Mouse (Mus musculus): ENCODE measurements around the gene Cntnap1. TPM values are rescaled to one million over a fixed set of nuclear protein-coding genes. Genes with fewer than 3 reads are reported as not detected.
A peak's percentile ranks its signal among the peaks of the same experiment; 100 is the strongest.
"Not testable (repeated sequence)": the region's sequence is repeated elsewhere in the genome, so short reads cannot be mapped to it uniquely, and the experiment has no call there.

Cntnap1 gene
- polyA plus RNA-seq, 1 experiment from 2014 or later: 0.12 TPM

- Histone ChIP-seq H3K27me3 (peaks cover 43% of the 10 kb centered on the region), H3K4me1 (replicated peaks) (peaks cover 12% of the 10 kb centered on the region), H3K27ac (no peak overlapping the region), H3K9me3 (replicated peaks) (no peaks in the 10 kb centered on the region), H3K9ac (no peak overlapping the region), H3K4me2 (no peak overlapping the region), H3K4me3 (replicated peaks) (no peak overlapping the region), H3K36me3 (no peaks in the 10 kb centered on the region)
- WGBS (ENCODE audit: insufficient replicate concordance): 81% methylated on average over 1 of the region's 1 CpGs
- no peak for ATAC-seq (ENCODE audit: low read depth)
- DNase-seq: no peak
These were observed 17.5 kb upstream of the Cntnap1 start for GRCm38 (mm10) chr11:101152825-101153224.

GRCm38 (mm10) chr11:101154648-101155047, 15.7 kb upstream of the Cntnap1 start:
- no peak overlapping the region for H3K4me2 ChIP-seq
- H3K4me3 ChIP-seq (replicated peaks): no peak overlapping the region
- H3K4me1 ChIP-seq (replicated peaks): peaks cover 8% of the 10 kb centered on the region
- H3K27ac ChIP-seq: no peak overlapping the region
- DNase-seq: no peak
- H3K36me3 ChIP-seq: no peaks in the 10 kb centered on the region
- H3K9ac ChIP-seq: no peak overlapping the region
- H3K9me3 ChIP-seq (replicated peaks): no peaks in the 10 kb centered on the region
- no peak for ATAC-seq (ENCODE audit: low read depth)
- peaks cover 54% of the 10 kb centered on the region for H3K27me3 ChIP-seq

DNA sequence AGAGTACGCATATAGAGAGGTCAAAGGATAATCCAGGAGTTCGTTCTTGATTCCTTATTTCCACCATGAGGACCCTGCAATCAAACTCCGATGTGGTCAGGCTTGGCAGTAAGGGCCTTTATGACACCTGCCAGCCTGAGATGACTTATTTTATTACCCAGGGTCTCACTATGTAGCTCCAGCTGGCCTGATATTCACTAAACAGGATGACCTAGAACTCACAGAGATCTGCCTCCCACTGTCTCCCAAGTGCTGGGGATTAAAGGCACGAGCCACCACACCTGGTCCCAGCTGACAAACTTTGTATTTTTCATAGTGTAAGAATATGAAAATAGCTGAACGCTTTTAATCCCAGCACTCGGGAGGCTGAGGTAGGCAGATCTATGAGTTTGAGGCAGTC, 15.2 kb upstream of the Cntnap1 start:
- no peak overlapping the region for H3K4me2 ChIP-seq
- H3K9me3 ChIP-seq (replicated peaks): no peaks in the 10 kb centered on the region
- peaks cover 57% of the 10 kb centered on the region for H3K27me3 ChIP-seq
- no peaks in the 10 kb centered on the region for H3K36me3 ChIP-seq
- no peak overlapping the region for H3K27ac ChIP-seq
- H3K9ac ChIP-seq: no peak overlapping the region
- peaks cover 8% of the 10 kb centered on the region for H3K4me1 ChIP-seq (replicated peaks)
- no peak for DNase-seq
- 58% methylated on average over 6 of the region's 6 CpGs for WGBS (ENCODE audit: insufficient replicate concordance)
- ATAC-seq (ENCODE audit: low read depth): no peak
- no peak overlapping the region for H3K4me3 ChIP-seq (replicated peaks)

GRCm38 (mm10) chr11:101155728-101156371, 14.5 kb upstream of the Cntnap1 start, which contains the start of gene Tubg2:
Tubg2 (plus strand) TSS chr11:101155907.
- H3K27ac ChIP-seq: no peak within 1 kb of the TSS
- ATAC-seq (ENCODE audit: low read depth): no peak
- H3K9ac ChIP-seq: no peak within 1 kb of the TSS
- no peaks in the 10 kb centered on the region for H3K36me3 ChIP-seq
- H3K9me3 ChIP-seq (replicated peaks): no peaks in the 10 kb centered on the region
- peak within 1 kb of the TSS; percentile 38 for H3K4me3 ChIP-seq (replicated peaks)
- peaks cover 8% of the 10 kb centered on the region for H3K4me1 ChIP-seq (replicated peaks)
- 5% methylated on average over 36 of the region's 36 CpGs for WGBS (ENCODE audit: insufficient replicate concordance)
- H3K27me3 ChIP-seq: peaks cover 63% of the 10 kb centered on the region
- H3K4me2 ChIP-seq: peak within 1 kb of the TSS; percentile 59
- no peak for DNase-seq

DNA sequence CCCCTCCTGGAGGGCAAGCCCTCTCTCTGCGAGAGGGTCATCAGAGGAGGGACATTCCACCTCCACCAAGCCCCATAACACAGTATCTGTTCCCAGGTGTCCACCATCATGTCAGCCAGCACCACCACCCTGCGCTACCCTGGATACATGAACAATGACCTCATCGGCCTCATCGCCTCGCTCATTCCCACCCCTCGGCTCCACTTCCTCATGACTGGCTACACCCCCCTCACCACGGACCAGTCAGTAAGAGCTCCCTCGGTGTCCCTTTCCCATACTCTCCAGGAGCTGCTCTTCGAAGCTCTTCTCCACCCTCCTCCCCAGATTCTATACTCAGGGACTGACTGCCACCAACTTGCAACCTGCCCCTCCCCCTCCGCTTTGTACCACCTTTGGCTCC, 10.2 kb upstream of the Cntnap1 start:
- not testable (repeated sequence) for H3K4me3 ChIP-seq (replicated peaks); H3K9me3 ChIP-seq (replicated peaks); ATAC-seq (ENCODE audit: low read depth); H3K9ac ChIP-seq; H3K27ac ChIP-seq; DNase-seq; H3K36me3 ChIP-seq; H3K4me2 ChIP-seq
- WGBS (ENCODE audit: insufficient replicate concordance): 41% methylated on average over 8 of the region's 10 CpGs
- peaks cover 32% of the 10 kb centered on the region for H3K4me1 ChIP-seq (replicated peaks)
- H3K27me3 ChIP-seq: peaks cover 91% of the 10 kb centered on the region

- H3K27me3 ChIP-seq: peaks cover 91% of the 10 kb centered on the region
- not testable (repeated sequence) for ATAC-seq (ENCODE audit: low read depth); H3K9me3 ChIP-seq (replicated peaks); H3K27ac ChIP-seq; DNase-seq; H3K4me3 ChIP-seq (replicated peaks); H3K9ac ChIP-seq; H3K36me3 ChIP-seq; H3K4me2 ChIP-seq
- peaks cover 27% of the 10 kb centered on the region for H3K4me1 ChIP-seq (replicated peaks)
- 69% methylated on average over 8 of the region's 8 CpGs for WGBS (ENCODE audit: insufficient replicate concordance)
These were observed 9.3 kb upstream of the Cntnap1 start for GRCm38 (mm10) chr11:101160981-101161505.

DNA sequence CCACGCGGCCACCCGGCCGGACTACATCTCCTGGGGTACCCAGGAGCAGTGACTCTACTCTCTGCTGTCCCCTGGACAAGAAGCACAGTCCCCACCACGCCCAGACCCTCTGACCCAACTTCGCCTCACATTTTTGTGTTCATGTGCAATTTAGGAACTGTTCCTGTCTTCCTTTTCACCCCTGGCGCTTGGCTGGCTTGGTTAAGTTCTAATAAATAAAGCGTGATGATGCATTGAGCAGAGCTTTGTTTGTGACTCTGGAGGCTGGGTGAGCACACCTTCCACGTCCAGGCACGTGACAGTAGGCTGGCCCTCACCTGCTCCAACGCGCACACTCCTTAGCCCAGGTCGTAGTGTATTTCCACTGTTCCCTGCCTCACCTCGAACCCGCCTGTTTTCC, 8.8 kb upstream of the Cntnap1 start:
- no peaks in the 10 kb centered on the region for H3K9me3 ChIP-seq (replicated peaks)
- no peak for ATAC-seq (ENCODE audit: low read depth)
- DNase-seq: no peak
- H3K27ac ChIP-seq: no peak overlapping the region
- no peak overlapping the region for H3K9ac ChIP-seq
- 73% methylated on average over 15 of the region's 15 CpGs for WGBS (ENCODE audit: insufficient replicate concordance)
- no peak overlapping the region for H3K4me2 ChIP-seq
- peaks cover 91% of the 10 kb centered on the region for H3K27me3 ChIP-seq
- H3K4me1 ChIP-seq (replicated peaks): peaks cover 24% of the 10 kb centered on the region
- no peak overlapping the region for H3K4me3 ChIP-seq (replicated peaks)
- peaks cover 3% of the 10 kb centered on the region; the same call in 1 of the 2 replicates for H3K36me3 ChIP-seq

DNA sequence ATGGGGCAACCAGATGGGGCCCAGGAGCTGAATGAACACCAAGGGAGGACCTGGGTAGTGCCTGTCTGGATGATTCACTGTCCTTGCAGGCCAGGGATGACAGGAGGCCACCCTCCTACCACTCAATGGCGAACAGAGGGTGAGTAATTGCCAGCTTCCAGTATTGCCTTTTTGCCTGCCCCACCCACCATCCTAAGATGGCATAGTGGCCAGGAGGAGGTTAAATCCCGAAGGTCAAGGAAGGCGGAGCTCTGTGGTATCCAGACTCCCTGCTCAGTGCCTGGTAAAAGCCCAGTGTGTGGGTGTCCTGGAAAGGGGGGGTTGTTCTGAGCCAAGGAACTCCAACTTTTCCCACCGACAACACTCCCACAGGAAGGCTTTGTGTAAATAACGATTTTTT, 8.0 kb upstream of the Cntnap1 start:
- Histone ChIP-seq H3K27me3 (peaks cover 93% of the 10 kb centered on the region), H3K27ac (no peak overlapping the region), H3K9ac (no peak overlapping the region), H3K4me2 (no peak overlapping the region), H3K9me3 (replicated peaks) (no peaks in the 10 kb centered on the region), H3K36me3 (peaks cover 7% of the 10 kb centered on the region; the same call in 1 of the 2 replicates), H3K4me1 (replicated peaks) (peaks cover 24% of the 10 kb centered on the region), H3K4me3 (replicated peaks) (no peak overlapping the region)
- DNase-seq (no peak), ATAC-seq (ENCODE audit: low read depth) (no peak)
- 47% methylated on average over 5 of the region's 5 CpGs for WGBS (ENCODE audit: insufficient replicate concordance)

DNA sequence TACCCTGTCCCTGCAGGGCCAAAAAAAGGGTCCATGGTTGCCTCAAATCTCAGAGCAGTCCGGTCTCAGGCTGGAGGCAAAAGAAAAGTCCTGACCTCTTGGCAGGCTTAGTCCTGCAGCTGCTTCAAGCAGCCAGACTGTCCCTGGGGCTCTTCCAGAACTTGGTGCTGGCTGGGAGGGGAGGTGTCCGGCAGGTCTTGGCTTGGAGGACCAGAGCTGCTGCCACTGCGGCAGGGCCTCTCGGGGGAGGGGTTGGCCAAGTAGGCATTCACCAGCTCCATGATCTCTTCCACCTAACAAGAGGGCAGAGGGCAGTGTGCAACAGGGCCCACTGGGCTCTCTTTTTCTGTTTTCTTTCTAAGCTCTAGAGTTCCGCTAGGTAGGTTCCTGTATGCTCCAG, 7.6 kb upstream of the Cntnap1 start:
- no peak overlapping the region for H3K9ac ChIP-seq
- peaks cover 28% of the 10 kb centered on the region for H3K4me1 ChIP-seq (replicated peaks)
- no peak overlapping the region for H3K27ac ChIP-seq
- H3K27me3 ChIP-seq: peaks cover 93% of the 10 kb centered on the region
- no peak for DNase-seq
- H3K4me2 ChIP-seq: no peak overlapping the region
- ATAC-seq (ENCODE audit: low read depth): no peak
- 67% methylated on average over 5 of the region's 5 CpGs for WGBS (ENCODE audit: insufficient replicate concordance)
- no peak overlapping the region for H3K4me3 ChIP-seq (replicated peaks)
- H3K9me3 ChIP-seq (replicated peaks): no peaks in the 10 kb centered on the region
- H3K36me3 ChIP-seq: peaks cover 12% of the 10 kb centered on the region; the same call in 1 of the 2 replicates

DNA sequence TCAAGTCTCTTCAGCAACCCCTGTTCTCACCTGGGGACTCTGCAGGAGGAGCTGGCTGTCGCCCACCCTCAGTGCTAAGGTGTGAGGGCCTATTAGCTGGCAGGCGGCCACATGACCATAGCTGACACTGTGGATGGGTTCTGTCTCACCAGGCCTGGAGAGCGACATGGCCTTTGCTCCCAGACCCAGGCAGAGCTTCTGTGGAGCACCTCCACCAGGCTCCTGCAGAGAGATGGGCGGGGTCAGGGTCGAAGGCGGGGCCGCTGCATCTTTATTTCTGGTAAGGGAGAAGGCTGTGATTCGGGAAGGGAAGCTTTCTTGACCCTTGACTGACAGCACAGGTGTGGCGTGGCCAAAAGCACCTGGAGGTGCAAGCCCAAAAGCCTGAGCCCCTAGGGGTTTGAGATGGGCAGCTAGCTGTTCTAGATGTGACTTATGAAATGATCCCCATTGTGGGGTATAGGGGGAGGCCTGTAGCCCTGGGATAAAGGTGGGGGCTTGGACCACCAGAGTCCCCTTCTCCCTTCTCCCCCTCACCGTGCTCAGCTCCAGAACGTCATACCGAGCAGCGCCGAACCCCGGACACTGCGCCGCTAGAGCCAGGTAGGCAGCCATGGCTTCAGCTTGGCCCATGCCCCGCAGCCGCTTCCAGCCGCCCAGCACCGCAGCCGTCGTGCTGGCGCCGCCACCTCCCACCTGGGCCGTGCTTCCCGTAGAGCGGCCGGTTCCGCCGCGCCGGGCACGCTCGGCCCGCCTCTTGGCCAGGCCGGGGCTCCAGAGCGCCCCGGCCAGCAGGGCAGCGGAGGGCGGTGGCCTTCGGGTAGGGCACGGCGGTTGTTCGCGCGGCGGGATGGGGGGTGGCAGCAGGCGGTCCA, 6.6 kb upstream of the Cntnap1 start:
- Histone ChIP-seq H3K9me3 (replicated peaks) (no peaks in the 10 kb centered on the region), H3K36me3 (peaks cover 13% of the 10 kb centered on the region; the same call in 1 of the 2 replicates), H3K4me2 (peak overlapping the region; percentile 49), H3K4me3 (replicated peaks) (peak overlapping the region; percentile 32), H3K9ac (no peak overlapping the region), H3K27me3 (peaks cover 94% of the 10 kb centered on the region), H3K4me1 (replicated peaks) (peaks cover 36% of the 10 kb centered on the region), H3K27ac (no peak overlapping the region)
- no peak for ATAC-seq (ENCODE audit: low read depth)
- DNase-seq: no peak
- 28% methylated on average over 49 of the region's 49 CpGs for WGBS (ENCODE audit: insufficient replicate concordance)

- WGBS (ENCODE audit: insufficient replicate concordance): 25% methylated on average over 21 of the region's 21 CpGs
- H3K9ac ChIP-seq: no peak overlapping the region
- H3K36me3 ChIP-seq: peaks cover 13% of the 10 kb centered on the region; the same call in 1 of the 2 replicates
These were observed 6.0 kb upstream of the Cntnap1 start for GRCm38 (mm10) chr11:101164351-101164665.

More at GRCm38 (mm10) chr11:101164351-101164665, 6.0 kb upstream of the Cntnap1 start:
- DNase-seq: no peak
- Histone ChIP-seq H3K27ac (no peak overlapping the region), H3K9me3 (replicated peaks) (no peaks in the 10 kb centered on the region), H3K4me2 (peak overlapping the region; percentile 49), H3K4me1 (replicated peaks) (peaks cover 41% of the 10 kb centered on the region), H3K4me3 (replicated peaks) (peak overlapping the region; percentile 32), H3K27me3 (peaks cover 94% of the 10 kb centered on the region)
- ATAC-seq (ENCODE audit: low read depth): no peak
